Mouse (Mus musculus) left cerebral cortex, adult 8-10 months (tissue): ENCODE measurements around the gene Tfip11. TPM values are rescaled to one million over a fixed set of nuclear protein-coding genes. Genes with fewer than 3 reads are reported as not detected.

Experiments
- DNase-seq, 2 experiments: peaks; one replicate each; pipeline ENCODE4 v3.0.0; 2022; ENCODE audit warnings: low spot score in 2 of 2
- total RNA-seq, 4 experiments: library from RNA; stranded (reverse); gene quantifications; 2 replicates each; pipeline ENCODE4 v1.2.4; 2022

The Tfip11 gene
- total RNA-seq, result 10 to 100 TPM; 43.8 to 51.8 (median 47.0) TPM

DNA sequence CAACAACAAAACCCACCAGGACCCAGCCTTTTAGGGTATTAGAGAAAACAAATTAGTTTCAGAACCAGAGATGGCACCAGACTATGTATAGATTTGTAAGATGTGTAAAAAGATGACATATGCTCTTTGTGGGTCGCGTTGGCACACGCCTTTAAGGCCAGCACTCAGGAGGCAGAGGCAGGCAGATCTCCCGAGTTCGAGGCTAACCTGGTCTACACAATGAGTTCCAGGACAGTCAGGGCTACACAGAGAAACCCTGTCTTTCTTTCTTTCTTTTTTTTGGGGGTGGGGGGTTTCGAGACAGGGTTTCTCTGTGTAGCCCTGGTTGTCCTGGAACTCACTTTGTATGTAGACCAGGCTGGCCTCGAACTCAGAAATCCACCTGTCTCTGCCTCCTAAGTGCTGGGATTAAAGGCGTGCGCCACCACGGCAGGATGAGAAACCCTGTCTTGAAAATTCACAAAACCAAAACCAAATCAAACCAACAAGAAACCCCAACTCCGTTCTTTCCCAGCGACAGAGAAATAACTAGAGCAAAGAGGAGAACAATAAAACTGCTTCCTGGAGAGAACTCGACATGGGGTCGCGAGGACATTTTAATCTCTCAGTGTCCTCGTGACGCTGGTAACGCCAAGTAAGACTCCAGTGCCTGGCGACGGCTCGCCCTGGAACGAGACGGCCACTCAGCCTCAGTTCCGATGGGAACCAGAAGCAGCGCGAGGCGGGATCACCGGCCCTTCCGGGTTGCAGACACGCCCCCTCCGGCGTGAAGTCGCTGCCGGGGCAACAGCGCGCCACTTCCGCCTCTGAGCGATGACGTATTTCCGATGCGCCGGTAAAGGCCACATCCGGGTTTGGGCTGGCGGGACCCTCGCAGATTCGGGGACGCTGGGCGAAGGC is at the start of gene Tfip11:
Gene Tfip11 (plus strand): TSS at position 813 of the 900 bp plus-strand sequence.
- peak; percentile 94 to 95 for DNase-seq

DNA sequence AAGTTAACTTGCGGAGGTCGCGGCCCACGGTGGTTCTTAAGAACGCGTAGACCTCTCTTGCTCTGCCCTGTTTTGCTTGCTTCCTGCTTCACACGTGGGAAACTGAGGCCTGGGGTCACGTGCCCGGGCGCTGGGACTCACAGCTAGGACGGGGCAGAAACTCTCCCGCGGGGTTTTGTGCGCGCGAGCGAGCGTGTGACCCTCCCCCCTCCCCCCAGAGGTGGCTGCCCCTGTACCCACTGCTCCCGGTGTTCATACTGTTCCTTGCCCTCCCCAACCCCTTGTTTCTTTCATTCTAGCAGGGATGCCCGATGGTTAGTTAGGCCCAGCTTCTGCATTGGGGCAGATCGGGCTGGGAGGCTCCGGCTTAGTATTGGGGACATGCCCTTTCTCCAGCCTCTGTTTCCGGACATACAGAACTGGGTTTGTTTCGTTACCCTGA is 49.2 kb upstream of the Tfip11 start:
- no peak for DNase-seq

DNA sequence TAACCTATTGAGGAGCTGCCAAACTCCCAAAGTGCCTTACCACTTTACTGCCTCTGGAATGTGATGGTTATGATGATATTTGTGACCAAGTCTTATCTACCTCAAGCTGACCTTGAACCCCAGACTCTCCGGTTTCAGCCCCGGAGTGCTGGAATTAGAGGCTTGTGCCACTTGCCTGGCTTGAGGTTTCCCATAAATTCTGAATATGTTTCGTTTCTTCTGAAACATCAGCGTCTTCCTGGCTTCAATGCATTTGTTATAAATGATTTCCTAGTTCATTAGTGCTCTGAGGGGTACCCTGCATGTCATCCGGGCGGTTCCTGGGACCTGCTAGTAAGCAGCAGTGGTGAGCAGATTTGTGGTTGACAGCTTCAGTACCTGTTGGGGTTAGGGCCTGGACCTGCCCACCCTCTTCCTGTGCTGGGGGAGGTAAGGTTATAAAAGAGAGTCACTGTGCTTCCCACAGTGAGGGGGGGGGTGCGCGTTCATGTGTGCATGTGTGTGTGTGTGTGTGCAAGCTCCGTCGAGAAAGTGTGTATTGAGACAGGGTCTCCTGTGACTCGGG is 48.2 kb upstream of the Tfip11 start:
- no peak for DNase-seq

GRCm38 (mm10) chr5:112279181-112280021 is 46.8 kb upstream of the Tfip11 start:
- no peak for DNase-seq

DNA sequence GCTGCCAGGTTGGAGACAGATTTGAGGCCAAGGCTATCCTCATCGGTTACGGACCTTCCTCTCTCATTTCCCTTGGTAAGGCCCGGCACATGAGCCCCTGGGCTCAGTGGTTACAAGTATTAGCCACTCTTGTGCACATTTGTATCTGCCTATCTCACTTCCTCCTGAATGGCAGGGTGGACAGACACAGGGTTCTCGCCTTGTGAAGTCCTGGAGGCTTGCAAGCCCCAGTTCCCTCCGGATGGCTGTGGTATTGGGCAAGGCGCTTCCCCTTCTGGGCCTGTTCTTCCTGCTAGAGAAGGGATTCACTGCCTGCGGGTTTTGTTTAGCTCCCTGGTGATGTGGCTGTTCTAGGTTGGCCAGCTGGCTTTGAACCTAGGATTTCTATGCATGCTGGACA is 46.0 kb upstream of the Tfip11 start:
- DNase-seq, result no peak

DNA sequence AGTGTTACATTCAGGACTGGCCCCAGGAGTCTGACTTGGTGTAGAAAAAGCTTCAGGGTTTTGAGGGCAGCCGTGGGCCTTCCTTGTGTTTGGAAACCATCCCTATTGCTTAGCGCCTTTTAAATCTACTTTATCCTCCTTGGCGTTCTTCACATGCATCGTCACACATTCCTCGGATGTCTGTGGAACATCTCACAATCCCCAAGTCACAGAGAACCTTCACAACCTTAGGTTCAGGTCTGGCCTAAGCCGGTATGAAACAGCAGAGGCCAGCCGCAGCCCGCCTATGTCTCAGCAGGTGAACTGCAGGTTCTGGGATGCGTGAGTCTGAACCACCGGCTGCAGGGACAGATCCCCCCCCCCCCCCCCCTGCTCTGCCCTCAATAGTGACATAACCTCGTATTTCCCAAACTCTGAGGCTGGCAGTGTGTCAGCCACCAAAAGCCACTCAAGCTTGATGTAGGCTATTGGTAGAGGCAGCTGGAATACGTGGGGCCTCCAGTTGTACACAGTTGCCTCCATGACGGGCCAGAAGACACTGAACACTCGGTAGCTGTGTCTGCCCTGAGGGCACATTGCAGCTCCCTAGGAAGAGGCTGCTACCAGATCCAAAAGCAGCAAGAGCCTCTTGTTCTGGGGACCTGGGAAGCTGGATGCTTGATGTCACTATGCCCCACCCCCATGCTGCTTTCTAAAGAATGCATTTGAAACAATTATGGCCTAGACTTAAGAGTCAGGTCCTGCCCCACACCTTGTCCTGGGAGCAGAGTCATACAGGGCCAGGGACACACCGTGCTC is 45.1 kb upstream of the Tfip11 start:
- no peak for DNase-seq

GRCm38 (mm10) chr5:112281676-112282075 is 44.5 kb upstream of the Tfip11 start:
- no peak for DNase-seq

- DNase-seq, result no peak
Observed at GRCm38 (mm10) chr5:112282123-112282779, 43.9 kb upstream of the Tfip11 start.

DNA sequence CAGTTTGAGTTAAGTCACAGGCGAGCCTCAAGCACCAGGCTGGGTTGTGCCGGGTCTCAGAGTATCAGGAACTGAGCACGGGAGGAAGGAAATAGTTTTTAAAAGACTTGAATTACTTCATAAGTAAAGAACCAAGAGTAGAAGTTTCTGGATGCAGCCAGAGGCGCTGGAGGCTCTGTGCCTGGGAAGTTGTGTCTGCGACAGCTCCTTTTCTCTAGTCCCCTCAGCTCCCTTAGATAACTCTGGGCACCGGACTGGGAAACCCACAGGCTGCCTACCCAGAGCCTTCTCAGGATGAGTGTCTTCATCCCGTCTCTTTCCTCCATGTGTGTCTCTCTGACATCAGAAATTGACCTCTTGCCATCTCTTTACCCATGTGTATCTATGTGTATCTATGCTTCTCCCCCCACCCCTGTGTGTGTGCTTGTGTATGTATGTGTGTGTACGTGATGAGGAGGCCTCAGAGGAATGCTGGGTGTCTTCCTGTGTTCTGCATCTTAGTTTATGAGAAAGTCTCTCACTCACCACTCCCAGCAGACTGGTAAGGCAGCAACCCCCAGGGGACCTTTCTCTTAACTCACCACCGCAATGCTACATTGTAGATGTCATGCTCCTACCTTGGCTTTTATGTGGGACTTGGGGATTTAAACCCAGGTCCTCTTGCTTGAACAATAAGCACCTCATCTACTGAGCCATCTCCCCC is 43.2 kb upstream of the Tfip11 start:
- DNase-seq, result no peak

GRCm38 (mm10) chr5:112283543-112284202 is 42.5 kb upstream of the Tfip11 start:
- no peak for DNase-seq

DNA sequence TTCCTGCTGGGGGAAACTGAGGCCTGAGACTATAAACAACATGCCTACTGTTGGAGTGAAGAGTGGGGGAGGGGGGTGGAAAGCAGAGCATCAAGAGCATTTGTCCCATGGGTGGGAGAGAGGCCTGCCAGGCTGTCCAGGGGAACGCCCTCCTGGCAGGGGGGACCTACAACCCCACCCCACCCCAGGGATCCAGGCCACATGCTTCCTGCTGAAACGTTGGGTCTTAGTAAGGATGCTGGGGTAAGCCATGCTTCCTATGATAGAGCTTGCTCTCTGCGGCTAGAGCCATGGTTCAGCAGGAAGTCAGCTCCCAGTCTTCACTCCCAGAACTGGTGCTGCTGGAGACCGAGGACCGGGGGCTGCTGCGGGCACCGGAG is 42.0 kb upstream of the Tfip11 start:
- DNase-seq, result no peak

DNA sequence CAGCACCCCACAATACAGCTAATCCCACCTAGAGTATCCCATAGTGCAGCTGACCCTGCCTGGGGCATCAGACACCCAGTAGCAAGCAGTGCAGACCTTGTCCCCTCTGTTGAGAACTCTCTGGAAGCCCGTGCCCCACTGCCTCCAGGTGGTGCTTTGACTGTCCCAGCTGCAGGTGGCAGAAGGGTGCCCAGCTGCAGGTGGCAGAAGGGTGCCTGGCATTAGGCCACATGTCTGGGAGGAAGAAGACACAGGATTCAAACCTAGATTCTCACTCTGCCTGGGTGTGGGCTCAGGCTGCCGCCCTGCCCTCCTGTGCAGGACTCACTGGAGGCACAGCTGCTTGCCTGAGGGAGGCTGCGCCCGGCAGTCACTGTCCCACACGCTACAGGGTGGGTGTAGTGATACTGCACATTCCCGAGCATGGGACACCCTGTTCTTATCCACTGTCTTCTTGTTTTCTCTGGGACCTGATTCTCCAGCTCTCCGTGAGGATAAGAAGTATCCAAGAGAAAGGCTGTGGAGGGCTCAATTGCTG is 40.5 kb upstream of the Tfip11 start:
- no peak for DNase-seq

DNA sequence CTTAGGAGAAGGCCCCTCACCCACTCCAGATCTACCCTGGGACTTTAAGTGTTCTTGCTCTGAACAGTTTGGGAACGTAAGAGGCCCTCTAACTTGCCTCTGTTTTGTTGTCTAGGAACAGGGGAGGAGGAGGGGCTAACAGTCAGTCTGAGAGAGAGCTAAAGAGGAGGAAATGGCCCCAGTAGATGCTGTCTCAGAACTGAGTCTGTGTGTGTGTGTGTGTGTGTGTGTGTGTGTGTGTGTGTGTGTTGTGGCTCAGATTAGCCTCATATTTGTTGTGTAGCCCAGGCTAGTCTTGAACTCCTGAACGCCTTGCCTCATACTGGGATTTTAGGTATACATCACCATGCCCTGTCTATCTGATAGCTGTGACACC is 39.6 kb upstream of the Tfip11 start:
- DNase-seq, result no peak

DNA sequence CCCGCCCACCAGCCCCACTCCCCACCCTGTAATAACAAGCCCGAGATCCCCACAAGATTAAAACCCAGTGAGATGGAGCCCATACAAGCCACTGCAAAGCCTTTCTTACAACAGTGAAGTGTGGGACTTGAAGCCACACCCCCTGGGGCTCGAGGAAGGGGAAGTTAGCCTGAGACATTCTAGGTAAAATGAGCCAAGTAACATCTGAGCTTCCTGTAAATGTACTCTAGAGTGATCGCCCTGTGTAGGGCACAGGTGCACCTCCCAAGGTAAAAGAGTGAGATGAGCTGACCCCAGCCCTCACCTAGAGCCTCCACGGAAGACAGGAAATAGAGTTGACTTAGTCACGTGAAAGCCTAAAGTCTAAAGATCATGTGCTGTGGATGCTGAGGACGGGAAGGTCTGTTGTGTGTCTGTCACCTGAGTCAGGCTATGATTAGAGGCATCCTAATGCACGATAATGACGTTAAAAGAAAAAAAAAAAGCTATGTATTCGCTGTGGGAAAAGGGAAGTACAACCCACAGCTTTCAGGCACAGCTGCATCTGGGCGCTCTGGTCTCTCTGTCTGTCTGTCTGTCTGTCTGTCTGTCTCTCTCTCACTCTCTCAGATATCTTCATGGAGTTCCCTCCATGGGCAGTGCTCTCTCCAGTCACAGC is 39.0 kb upstream of the Tfip11 start:
- no peak for DNase-seq

GRCm38 (mm10) chr5:112287652-112288051 is 38.5 kb upstream of the Tfip11 start:
- no peak for DNase-seq

- DNase-seq, result no peak
Observed at GRCm38 (mm10) chr5:112288193-112289141, 37.7 kb upstream of the Tfip11 start.

- no peak for DNase-seq
Observed at GRCm38 (mm10) chr5:112289236-112289635, 36.9 kb upstream of the Tfip11 start.
